Mouse (Mus musculus) heart, postnatal 25 days (tissue): ENCODE results near the gene Gpr89. TPM values are rescaled to one million over a fixed set of nuclear protein-coding genes. Genes with fewer than 3 reads are reported as not detected.

ENCODE experiments used
- DNase-seq: peaks from one replicate; pipeline ENCODE4 v3.0.0; 2022; ENCODE audit warnings: low spot score
- intact Hi-C: fragments of 180-260 bp; cut with DNase I; formaldehyde crosslinking; loops from one replicate; pipeline ENCODE4 v1.15.1; 2025
- total RNA-seq, 2 experiments: library from RNA; stranded (reverse); gene quantifications; 2 replicates each; pipeline ENCODE4 v1.2.3; 2021

Gpr89 gene
- total RNA-seq, 2 experiments from 2014 or later, result 19.9 to 21.5 TPM

- DNase-seq, result no peak
- intact Hi-C loops, result no loop called here
These were observed 32.6 kb downstream of the Gpr89 start for GRCm38 (mm10) chr3:96872501-96872900.

DNA sequence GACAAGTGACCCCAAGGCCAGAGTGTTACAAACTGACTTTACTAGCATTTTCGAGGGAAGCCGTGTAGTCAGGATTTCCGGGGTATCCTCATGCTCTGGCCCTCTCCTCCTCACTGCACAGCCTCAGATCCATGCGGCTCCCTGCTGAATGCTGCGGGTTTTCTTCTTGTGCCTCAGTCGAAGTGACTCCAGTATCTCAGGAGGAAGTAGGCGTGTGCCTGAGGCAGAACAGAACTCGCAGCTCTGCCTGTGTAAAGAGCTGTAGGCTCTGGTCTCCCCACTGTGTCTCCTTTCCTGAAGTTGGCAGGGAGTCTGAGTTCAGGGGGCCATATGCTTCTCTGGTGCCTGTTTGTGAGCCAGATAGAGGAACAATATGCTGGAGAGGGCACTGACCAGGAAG is 34.1 kb downstream of the Gpr89 start:
- intact Hi-C loops, result no loop called here
- DNase-seq, result no peak

- no peak for DNase-seq
- intact Hi-C loops, result no loop called here
These were observed 34.9 kb downstream of the Gpr89 start for GRCm38 (mm10) chr3:96870270-96870669.

DNA sequence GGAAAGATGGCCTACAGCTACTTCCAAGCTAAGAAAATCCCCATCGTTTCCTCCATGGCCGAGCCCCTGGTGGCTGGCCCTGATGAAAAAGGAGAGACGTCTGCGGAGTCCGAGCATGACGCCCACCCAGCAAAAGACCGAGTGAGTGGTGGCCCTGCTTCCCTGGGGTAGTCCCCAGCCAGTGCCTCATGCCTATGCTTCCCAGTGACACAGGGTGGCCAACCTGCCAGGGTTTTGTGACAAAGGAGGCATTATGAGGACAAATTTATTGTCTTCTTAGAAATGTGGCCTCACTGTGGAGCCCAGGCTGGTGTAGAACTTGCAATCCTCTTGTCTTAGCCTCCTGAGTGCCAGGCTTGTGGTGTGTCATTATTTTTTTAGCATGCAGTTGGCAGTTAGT is 36.1 kb downstream of the Gpr89 start:
- no peak for DNase-seq
- intact Hi-C loops, result no loop called here

DNA sequence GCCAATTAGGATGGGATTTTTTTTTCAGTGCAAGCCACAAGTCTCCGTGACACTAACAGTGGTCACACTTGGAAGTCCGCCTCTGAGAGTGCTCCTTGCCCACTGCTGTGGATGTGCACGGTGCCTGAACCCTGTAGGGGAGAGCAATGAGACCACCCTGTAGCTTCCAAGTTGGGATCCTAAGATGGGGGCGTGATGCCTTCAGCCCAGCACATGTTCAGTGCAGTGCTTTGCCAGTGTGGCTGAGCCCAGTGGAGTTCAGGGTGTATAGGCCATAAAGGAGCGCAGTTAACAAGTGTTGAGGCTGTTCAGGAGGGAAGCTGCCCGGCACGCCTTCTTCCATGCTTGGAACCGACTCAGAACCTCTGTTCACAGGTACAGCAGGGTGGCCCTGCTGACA is 36.6 kb downstream of the Gpr89 start:
- no peak for DNase-seq
- intact Hi-C loops, result no loop called here

DNA sequence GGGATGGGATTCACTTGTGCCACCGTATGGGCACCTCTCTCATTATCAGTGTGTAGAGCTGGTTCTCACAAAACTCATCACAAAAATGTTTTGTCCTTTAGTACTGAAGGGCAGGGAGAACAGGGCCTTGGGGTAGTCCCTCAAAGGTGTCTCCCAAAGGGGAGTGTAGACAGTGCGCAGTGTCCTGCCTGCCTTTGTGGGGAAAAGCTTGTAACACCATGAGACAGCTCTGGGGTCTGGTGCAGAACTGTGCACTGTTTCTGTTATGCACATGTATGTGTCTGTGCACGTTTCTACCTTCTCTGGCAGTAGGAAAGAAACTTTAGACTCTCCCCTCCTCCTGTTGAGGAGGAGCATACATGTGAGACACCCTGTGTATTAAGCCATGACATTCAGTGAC is 37.3 kb downstream of the Gpr89 start:
- intact Hi-C loops, result no loop called here
- no peak for DNase-seq

DNA sequence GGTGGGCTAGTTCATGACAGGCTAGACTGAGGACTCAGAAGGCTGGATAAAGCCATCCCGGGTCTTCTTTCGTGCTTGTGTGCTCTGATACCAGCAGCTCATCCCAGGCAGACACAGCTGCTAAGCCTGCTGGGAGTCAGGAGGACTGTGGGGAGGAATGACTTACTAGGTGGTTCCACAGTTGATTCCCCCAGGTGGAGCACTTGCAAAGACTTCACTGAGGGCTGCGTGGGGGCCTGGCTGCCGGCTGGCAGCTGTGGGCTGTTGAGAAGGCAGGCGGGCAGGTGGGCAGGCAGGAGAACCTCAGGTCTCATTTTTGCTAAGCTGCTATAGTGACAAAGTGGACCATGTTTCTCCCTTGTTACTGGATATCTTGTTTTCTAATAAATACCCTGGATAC is 44.6 kb downstream of the Gpr89 start:
- DNase-seq, result no peak
- intact Hi-C loops, result no loop called here

DNA sequence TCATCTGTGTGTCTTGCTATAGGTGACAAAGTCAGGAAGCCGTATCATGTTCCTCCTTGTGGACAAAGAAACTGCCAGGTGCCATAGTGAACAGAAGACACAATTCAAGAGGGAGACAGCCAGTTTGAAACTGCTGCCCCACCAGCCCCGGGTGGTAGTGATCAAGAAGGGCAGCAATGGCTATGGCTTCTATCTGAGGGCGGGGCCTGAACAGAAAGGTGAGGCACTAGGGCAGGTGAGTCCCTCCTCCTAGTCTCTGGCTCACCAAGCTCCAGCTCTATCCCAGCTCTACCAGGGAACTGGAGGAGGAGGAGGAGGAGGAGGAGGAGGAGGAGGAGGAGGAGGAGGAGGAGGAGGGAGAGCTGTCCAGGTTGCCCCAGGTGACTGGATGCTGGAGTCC is 49.3 kb downstream of the Gpr89 start:
- DNase-seq, result no peak
- intact Hi-C loops, result no loop called here

DNA sequence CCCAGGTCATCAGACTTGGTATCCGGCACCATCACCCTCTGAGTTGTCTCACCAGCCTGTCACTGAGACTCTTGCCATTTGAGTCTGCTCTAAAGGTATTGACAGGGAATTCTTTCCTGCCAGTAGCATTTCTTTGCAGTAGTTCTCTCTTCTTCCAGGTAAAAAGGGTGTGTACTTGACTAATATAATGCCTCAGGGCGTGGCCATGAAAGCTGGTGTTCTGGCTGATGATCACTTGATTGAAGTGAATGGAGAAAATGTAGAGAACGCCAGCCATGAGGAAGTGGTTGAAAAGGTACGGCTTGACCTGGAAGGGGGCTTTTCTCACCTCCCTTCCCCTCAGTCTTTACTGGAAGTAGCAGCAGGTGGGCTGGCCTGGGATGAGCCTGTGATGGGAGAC is 50.8 kb downstream of the Gpr89 start:
- no peak for DNase-seq
- intact Hi-C loops, result no loop called here

GRCm38 (mm10) chr3:96852561-96852960 is 52.6 kb downstream of the Gpr89 start:
- no peak for DNase-seq
- intact Hi-C loops, result no loop called here

DNA sequence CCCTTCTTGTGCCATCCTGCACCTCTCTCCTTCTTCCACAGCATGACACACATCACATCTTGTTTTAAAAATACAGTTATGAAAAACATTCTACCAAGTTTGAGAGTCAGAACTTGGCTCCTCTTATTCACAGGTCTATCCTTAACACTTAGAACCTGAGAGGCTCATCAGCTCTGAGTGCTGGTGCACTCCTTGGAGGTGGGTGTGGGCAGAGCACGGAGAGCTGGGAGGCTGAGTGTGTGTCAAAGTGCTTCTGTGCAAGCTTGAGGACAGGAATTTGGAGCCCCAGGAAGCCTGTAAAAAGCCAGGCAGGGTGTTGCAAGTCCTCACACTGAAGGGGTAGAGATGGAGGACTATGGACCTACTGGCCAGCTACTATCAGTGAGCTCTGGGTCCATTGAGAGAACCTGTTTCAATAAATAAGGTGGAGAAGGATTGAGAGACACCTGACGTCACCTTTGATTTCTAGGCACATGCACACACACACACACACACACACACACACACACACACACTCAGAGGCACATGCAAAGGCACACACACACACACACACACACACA is 55.9 kb downstream of the Gpr89 start:
- intact Hi-C loops, result no loop called here

DNA sequence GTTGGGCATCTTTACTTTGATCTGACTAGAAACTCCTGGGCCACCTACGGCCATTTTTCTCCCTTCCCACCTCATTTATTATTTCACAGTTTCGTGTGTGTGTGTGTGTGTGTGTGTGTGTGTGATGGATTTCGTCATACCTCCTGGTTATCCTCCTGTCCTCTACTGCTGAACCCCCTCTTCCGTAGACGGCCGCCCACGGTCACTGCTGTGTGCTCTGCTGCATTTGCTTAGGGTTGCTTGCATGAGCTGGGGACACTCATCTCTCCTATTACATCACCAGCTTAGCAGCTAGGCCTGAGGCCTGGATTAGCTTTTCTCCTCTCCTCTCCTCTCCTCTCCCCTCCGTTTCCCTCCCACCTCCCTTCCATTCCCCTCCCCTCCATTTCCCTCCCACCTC is 56.7 kb downstream of the Gpr89 start:
- intact Hi-C loops, result no loop called here

More for the DNA sequence above, 55.9 kb downstream of the Gpr89 start:
- DNase-seq, result no peak

GRCm38 (mm10) chr3:96847661-96848060 is 57.5 kb downstream of the Gpr89 start:
- intact Hi-C loops, result no loop called here

More for the DNA sequence above, 56.7 kb downstream of the Gpr89 start:
- DNase-seq, result no peak

DNA sequence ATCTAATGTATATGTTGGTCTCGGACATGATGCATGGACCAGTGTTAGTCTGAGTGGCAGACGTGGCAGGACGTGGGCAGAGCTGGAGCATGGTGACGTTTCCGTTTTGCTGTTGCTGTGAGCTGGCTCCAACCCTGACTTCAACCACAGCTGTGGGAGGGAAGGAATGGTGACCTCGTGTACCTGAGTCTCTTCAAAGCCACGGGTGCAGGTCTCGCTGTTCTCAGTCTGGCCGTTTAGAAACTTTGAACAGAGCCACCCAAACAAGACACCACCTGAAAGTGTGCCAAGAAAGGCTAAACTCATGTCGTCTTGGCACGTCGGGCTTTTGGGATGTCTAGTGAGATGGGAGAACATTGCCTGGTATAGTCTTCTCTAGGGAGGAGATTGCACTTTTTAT is 58.2 kb downstream of the Gpr89 start:
- intact Hi-C loops, result no loop called here
- DNase-seq, result no peak

More at GRCm38 (mm10) chr3:96847661-96848060, 57.5 kb downstream of the Gpr89 start:
- DNase-seq, result no peak

DNA sequence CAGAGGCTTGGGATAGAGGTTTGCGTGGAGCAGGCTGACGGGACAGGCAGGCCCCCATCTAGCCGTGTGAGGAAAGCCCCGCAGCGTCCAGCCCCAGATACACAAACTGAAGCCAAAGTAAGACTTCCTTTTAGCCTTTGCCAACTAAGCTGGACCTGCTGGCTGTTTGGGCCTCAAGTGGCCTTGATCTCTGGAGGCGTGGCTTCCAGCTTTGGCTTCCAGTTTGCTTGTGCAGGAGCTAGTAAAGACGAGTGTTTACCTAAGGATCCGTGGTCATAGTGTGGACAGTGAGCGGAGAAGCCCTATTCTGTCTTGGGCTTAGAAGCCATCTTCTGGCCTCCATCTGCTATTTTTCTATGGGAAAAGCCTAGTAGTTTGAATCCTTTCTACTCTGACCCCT is 59.3 kb downstream of the Gpr89 start:
- DNase-seq, result no peak
- intact Hi-C loops, result no loop called here

DNA sequence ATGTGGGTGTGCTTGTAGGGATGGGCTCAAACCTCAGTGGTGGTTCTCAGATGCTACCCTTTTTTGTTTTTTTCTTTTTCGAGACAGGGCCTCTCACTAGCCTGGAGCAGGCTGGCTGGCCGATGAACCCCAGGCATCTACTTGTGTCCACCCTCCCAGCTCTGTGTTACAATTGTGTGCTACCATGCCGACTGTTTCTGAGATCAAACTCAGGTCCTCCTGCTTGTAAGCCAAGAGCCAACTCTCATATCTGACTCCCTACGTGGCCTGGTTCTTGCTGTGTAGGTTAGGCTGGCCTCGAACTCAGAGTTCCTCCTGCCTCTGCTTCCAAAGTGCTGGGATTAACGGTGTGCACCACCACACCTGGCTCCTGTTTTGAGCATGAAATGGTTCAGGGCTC is 60.0 kb downstream of the Gpr89 start:
- DNase-seq, result no peak
- intact Hi-C loops, result no loop called here

DNA sequence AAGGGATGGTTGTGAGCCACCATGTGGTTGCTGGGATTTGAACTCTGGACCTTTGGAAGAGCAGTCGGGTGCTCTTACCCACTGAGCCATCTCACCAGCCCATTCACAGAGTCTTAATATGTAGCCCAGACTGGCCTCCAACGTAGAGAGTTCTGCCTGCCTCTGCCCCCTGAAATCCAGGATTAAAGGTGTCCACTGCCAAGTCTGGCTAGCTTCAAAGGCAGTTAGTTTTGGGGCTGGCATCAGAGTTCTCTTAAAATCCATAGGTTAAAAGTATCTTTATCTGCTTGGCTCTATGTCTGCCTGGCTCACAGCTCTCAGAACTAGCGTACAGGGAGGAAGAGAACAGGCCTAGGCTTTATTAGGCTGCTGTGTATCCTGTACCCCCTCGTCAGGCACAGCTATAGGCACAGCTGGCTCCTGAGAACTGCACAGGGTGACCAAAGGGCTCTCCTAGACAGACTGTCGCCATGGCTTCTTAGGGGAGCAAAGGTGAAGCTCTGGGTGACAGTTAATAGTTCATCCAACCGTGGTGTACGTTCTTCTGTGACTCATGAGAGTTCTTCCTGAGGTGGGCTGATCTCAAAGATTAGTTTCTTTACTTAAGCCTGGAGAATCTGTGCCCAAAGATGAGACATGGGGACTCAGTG is 66.0 kb downstream of the Gpr89 start:
- intact Hi-C loops, result no loop called here
- DNase-seq, result no peak

DNA sequence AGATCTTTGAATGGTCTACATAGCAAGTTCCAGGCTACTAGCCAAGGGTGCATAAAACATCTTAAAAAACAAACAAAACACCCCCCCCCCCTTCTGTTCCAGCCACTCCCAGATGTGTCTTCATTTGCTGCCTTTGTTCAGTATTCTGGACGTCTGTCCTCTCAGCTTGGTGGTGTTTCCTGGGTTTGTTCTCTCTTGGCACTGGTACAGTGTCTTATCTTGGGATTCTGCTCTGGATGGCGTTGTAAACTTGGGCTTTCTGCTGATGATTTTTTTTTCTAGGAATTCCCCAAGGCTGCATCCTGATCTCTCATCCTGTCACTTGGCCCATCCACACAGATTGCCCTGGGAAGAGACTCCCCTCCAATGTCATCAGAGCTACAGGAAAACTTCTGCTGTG is 68.7 kb downstream of the Gpr89 start:
- intact Hi-C loops, result no loop called here
- no peak for DNase-seq

- intact Hi-C loops, result no loop called here
- no peak for DNase-seq
These were observed 70.4 kb downstream of the Gpr89 start for GRCm38 (mm10) chr3:96834587-96835348.

GRCm38 (mm10) chr3:96832930-96833329 is 72.2 kb downstream of the Gpr89 start:
- intact Hi-C loops, result no loop called here
- DNase-seq, result no peak

- intact Hi-C loops, result no loop called here
- DNase-seq, result no peak
These were observed 75.3 kb downstream of the Gpr89 start for GRCm38 (mm10) chr3:96829856-96830255.
